Mouse (Mus musculus): ENCODE data around the gene Mfsd12.

Gene Mfsd12

GRCm38 (mm10) chr10:81329194-81329975 is 27.9 kb upstream of the Mfsd12 start:
- peak; percentile 90 for DNase-seq

DNA sequence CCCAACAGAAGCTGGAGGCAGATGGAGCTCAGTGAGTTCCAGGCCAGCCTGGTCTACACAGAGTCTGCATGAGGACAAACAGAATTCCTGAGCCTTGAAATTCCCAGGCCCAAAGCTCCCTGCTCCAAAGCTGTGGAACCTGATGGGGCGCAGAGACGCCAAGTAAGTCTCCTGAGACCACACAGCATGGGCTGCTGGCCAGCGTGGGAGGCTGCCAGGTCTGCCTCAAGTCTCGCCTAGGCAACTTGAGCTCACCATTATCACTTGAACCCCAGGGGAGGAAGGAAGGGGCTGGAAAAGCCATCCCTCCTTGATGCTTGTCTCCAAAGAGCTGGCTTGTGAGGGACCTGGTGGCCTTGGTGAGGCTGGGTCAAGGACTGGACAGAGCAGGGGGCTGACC is 27.3 kb upstream of the Mfsd12 start:
- no peak for DNase-seq

DNA sequence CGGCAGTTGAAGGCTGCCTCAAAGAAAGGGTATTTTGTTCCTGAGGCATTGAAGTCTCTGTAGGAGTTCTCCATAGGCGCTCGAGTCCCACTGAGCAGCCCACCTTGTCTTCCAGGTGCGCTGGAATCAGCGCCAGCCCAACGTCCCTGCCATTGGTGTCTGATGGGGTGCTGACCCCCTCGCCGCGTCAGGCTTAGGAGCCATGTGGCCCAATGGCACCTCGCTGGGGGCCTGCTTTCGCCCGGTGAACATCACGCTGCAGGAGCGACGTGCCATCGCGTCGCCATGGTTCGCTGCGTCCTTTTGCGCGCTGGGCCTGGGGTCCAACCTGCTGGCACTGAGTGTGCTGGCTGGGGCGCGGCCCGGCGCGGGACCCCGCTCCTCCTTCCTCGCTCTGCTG is 25.0 kb upstream of the Mfsd12 start:
- no peak for DNase-seq

- no peak for DNase-seq
Observed at GRCm38 (mm10) chr10:81334324-81334723, 23.0 kb upstream of the Mfsd12 start.

DNA sequence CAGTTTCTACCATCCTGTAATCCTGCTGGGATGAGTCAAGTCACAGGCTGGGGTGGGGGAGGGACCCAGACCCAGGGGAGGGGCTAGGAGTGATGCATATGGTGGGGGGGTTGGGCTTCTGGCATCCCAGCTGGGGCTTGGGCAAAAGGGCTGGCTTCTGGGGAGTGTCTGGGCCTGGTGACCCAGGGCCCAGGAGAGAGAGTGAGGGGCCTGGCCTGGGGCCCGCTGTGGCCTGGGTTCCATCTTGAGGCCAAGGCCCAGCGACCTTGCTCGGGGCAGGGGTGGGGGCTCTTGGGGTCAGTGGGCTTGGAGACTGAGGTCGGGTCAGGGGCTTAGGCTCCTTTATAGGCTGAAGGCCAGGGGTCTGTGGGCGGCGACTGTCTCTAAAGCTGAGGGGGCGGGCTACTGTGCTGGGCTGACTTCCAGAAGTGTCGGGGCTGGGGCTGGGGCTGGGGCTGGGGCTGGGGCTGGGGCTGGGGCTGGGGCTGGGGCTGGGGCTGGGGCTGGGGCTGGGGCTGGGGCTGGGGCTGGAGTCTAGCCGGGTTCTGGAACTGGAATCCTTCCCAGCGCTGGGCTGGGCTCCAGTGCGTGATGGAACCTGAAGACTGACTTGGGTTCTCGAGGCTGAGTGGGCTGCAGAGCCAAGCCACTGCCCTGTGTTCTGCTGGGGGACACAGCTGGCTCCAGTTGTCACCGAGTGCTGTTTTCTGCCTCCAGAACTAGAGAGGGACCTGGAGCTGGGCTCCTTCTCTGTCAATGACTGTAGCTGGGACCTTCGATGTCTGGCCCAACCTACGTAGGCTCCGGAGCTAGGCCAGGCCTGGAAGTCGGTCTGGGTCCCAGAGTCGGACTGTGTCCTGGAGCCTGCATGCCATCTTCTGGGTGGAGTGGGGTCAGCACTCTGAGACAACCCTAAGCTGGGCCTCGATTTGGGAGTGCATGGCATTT is 21.6 kb upstream of the Mfsd12 start:
- DNase-seq = no peak

- DNase-seq = no peak
Observed at GRCm38 (mm10) chr10:81336558-81336957, 20.7 kb upstream of the Mfsd12 start.

- DNase-seq = no peak
Observed at GRCm38 (mm10) chr10:81340551-81341332, 16.5 kb upstream of the Mfsd12 start.

DNA sequence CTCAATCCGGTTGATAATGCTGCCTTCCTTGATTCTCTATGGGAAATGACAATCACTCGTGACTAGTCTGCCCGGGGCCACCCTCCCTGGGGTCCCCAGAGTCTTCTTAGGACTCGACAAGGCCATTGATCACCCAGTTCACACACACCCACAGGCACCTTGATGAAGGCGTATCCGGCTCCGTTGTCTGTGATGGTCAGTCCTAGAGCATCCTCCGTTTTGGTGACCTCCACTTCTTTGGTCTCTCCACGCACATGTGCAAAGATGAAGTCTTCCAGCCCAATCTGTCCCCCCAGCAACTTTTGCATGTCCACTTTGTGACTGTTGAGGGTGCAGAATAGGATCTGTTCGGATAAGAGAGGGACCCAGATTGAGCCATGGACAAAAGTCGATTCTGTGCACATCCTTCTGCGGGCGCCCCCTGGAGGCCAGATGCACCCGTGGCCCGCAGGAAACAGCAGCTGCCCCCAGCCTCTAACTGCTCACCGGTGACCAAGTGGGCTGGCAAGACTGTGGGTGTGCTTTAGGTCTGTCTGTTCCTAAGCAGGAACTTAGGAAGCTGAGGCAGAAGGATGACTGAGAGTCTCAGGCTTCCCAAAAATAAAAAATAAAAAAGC is 15.8 kb upstream of the Mfsd12 start:
- DNase-seq = peak; percentile 83

DNA sequence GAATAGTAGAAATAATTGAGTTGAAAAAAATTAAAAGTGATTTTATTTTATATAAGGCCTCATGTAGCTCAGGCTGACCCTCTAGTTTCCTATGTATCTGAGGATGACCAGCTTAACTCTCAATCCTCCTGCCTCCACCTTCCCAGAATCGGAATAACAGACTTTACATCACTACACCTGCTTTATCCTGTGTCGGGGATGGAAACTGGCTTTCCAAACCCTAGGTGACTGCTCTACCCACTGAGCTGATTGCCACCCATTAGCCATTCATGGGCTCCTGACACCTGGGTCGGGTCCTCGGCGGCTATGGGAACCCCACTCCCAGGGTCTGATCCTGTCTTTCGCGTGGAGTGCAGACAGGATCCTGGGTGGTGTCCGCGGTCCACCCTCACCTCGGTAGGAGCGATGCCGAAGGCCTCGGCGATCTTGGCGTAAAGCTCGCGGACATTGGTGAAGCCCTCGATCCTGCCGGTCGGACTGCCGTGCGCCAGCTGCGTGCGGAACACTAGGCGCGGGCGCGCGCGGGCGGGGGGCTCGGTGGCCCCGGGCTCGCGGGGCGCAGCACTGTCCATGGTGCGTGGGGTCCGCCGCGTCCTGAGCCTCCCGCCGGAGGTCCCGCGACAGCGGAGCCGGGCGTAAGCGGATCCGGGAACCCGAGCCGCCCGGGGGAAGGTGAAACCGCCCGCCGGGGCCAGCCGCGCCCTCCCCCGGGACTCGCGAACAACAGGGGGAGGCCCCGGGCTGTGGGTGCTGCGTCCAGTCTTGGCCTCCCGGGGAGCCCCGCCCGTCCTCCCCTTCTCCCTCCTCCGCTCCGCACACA is 14.4 kb upstream of the Mfsd12 start, which contains the start of gene Gipc3:
Gipc3 (minus strand) TSS at position 581 of the 820 bp plus-strand sequence.
- no peak for DNase-seq

DNA sequence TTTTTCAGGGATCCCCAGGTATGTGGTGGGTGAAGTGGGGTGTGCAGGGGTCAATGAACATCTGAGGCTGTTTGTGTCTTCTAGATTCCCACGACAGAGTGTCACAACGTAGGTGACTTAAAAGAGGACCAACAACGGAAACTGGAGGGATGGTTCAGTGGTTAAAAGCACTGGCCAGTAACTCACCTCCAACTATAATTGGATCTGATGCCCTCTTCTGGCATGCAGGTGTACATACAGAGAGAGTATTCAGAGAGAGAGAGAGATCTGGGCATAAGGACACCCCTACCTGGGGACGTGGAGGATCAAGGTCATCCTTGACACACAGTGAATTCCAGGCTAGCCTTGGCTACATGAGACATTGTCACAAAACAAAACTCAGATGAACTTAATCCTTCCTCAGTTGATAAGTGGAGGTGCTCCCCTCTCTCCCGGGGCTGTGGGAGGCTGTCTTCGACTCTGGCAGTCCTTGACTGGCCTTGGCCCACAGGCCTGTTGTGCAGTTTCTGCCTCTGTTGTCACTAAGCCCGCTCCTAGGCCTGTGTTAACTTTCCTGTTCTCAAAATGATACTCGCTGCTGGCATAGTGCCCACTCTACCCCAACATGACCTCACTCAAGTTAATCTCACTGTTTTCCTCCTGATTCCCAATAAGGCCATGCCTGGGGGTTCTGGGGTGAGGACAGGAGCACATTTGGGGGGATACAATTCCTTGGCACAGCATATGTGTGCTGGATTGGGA is 12.7 kb upstream of the Mfsd12 start:
- no peak for DNase-seq

DNA sequence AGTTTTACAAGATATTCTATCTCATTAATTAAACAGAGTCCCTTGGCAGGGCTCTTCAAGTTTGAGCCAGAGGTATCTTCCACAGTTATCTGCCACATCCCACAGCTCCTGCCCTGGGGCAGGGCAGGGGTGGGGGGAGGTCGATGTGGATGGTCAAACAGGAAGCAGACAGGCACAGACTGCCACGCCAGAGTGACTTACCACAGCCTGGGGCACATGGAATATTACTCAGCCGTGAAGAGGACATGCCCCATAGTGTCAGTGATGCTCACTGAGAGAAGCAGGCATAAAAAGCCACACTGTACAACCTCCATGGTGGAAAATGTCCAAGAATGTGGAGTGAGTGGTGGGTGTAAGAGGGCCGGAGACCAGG is 12.1 kb upstream of the Mfsd12 start:
- no peak for DNase-seq

GRCm38 (mm10) chr10:81346453-81347067 is 10.7 kb upstream of the Mfsd12 start:
- no peak for DNase-seq

GRCm38 (mm10) chr10:81349146-81349545 is 8.1 kb upstream of the Mfsd12 start:
- no peak for DNase-seq

DNA sequence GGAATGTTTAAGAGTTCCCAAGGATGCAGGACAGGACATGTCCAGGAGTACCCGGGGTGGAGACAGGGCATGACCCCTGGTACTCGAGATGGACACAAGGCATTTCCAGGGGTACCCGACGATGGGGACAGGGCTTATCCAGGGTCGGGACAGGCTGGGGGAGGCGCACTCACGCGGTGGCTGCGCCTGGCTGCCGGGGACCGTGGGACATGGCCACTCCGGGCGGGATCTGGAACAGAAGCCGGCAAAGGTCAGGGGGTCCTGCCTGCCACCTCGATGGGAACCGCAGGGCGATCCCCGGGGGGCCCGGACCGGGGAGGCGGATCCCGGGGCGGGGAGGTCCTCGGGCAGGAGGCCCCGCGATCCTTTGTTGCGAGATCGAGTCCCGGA is 7.3 kb upstream of the Mfsd12 start:
- no peak for DNase-seq

- DNase-seq = peak; percentile 99
Observed at GRCm38 (mm10) chr10:81350351-81351063, 6.8 kb upstream of the Mfsd12 start, which contains the start of gene Hmg20b. Gene Hmg20b (minus strand): TSS chr10:81350480.

GRCm38 (mm10) chr10:81351678-81352291 is 5.5 kb upstream of the Mfsd12 start:
- DNase-seq = peak; percentile 73

GRCm38 (mm10) chr10:81354738-81355477 is 2.4 kb upstream of the Mfsd12 start:
- no peak for DNase-seq

DNA sequence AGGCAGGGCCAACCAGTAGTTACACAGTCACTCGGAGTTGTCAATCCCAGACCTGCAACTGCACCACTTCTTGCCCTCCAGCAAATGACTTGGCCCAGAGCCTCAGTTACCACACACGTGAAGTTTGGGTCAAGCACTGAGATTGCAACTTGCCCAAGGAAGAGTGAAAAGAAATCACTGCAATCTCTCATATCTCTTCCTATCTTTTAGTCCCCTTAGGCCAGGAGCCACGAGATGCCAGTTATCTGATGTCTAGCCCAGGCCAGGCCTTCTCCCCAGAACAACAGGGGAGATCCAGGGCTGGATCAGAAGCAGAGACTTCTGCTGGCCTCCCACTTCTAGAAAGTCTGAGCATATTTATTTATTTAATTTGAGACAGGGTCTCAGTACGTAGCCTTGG is 1.8 kb upstream of the Mfsd12 start:
- no peak for DNase-seq

All from thymus, postnatal 25 days (tissue).